Mouse (Mus musculus): ENCODE measurements around the gene Col4a3. TPM values are rescaled to one million over a fixed set of nuclear protein-coding genes. Genes with fewer than 3 reads are reported as not detected.

Col4a3 gene
- polyA plus RNA-seq, 1 experiment: 0.71 TPM

GRCm38 (mm10) chr1:82687931-82688330 lies 101.2 kb downstream of the Col4a3 start:
- no peak overlapping the region for H3K27ac ChIP-seq (replicated peaks; ENCODE audit: low read depth, low read length)
- H3K4me1 ChIP-seq (ENCODE audit: control insufficient read depth, insufficient read depth, insufficient read length, low read length): no peaks in the 10 kb centered on the region
- no peak overlapping the region for H3K4me3 ChIP-seq (ENCODE audit: insufficient read depth, low read depth, low read length)

GRCm38 (mm10) chr1:82695915-82696314 lies 109.2 kb downstream of the Col4a3 start:
- Histone ChIP-seq H3K27ac (replicated peaks; ENCODE audit: low read depth, low read length) (no peak overlapping the region), H3K4me3 (ENCODE audit: insufficient read depth, low read depth, low read length) (no peak overlapping the region), H3K4me1 (ENCODE audit: control insufficient read depth, insufficient read depth, insufficient read length, low read length) (no peaks in the 10 kb centered on the region)

GRCm38 (mm10) chr1:82717816-82718512 lies 131.2 kb downstream of the Col4a3 start:
- no peak overlapping the region for H3K4me3 ChIP-seq (ENCODE audit: insufficient read depth, low read depth, low read length)
- no peak overlapping the region for H3K27ac ChIP-seq (replicated peaks; ENCODE audit: low read depth, low read length)
- no peaks in the 10 kb centered on the region for H3K4me1 ChIP-seq (ENCODE audit: control insufficient read depth, insufficient read depth, insufficient read length, low read length)

- peak within 1 kb of the TSS; percentile 89 for H3K27ac ChIP-seq (replicated peaks; ENCODE audit: low read depth, low read length)
- peak within 1 kb of the TSS; percentile 92 for H3K4me3 ChIP-seq (ENCODE audit: insufficient read depth, low read depth, low read length)
- H3K4me1 ChIP-seq (ENCODE audit: control insufficient read depth, insufficient read depth, insufficient read length, low read length): no peaks in the 10 kb centered on the region
These were observed 137.8 kb downstream of the Col4a3 start, which contains the start of gene Mff for GRCm38 (mm10) chr1:82724339-82725025. Gene Mff, plus strand, starts transcription at chr1:82724890.

GRCm38 (mm10) chr1:82725026-82725874 lies 138.5 kb downstream of the Col4a3 start:
- H3K4me3 ChIP-seq (ENCODE audit: insufficient read depth, low read depth, low read length): peak overlapping the region; percentile 92
- H3K4me1 ChIP-seq (ENCODE audit: control insufficient read depth, insufficient read depth, insufficient read length, low read length): no peaks in the 10 kb centered on the region
- peak overlapping the region; percentile 89 for H3K27ac ChIP-seq (replicated peaks; ENCODE audit: low read depth, low read length)

- Histone ChIP-seq H3K4me1 (ENCODE audit: control insufficient read depth, insufficient read depth, insufficient read length, low read length) (no peaks in the 10 kb centered on the region), H3K27ac (replicated peaks; ENCODE audit: low read depth, low read length) (no peak overlapping the region), H3K4me3 (ENCODE audit: insufficient read depth, low read depth, low read length) (peak overlapping the region; percentile 92)
These were observed 139.1 kb downstream of the Col4a3 start for GRCm38 (mm10) chr1:82725875-82726185.

- H3K4me3 ChIP-seq (ENCODE audit: insufficient read depth, low read depth, low read length): no peak overlapping the region
- no peak overlapping the region for H3K27ac ChIP-seq (replicated peaks; ENCODE audit: low read depth, low read length)
- H3K4me1 ChIP-seq (ENCODE audit: control insufficient read depth, insufficient read depth, insufficient read length, low read length): no peaks in the 10 kb centered on the region
These were observed 139.8 kb downstream of the Col4a3 start for GRCm38 (mm10) chr1:82726482-82726881.

GRCm38 (mm10) chr1:82733357-82733756 lies 146.6 kb downstream of the Col4a3 start:
- Histone ChIP-seq H3K4me1 (ENCODE audit: control insufficient read depth, insufficient read depth, insufficient read length, low read length) (no peaks in the 10 kb centered on the region), H3K27ac (replicated peaks; ENCODE audit: low read depth, low read length) (no peak overlapping the region), H3K4me3 (ENCODE audit: insufficient read depth, low read depth, low read length) (no peak overlapping the region)

GRCm38 (mm10) chr1:82738066-82738465 lies 151.3 kb downstream of the Col4a3 start:
- Histone ChIP-seq H3K4me3 (ENCODE audit: insufficient read depth, low read depth, low read length) (no peak overlapping the region), H3K4me1 (ENCODE audit: control insufficient read depth, insufficient read depth, insufficient read length, low read length) (peaks cover 4% of the 10 kb centered on the region; the same call in 1 of the 2 replicates), H3K27ac (replicated peaks; ENCODE audit: low read depth, low read length) (no peak overlapping the region)

- no peak overlapping the region for H3K4me3 ChIP-seq (ENCODE audit: insufficient read depth, low read depth, low read length)
- no peak overlapping the region for H3K27ac ChIP-seq (replicated peaks; ENCODE audit: low read depth, low read length)
- peaks cover 4% of the 10 kb centered on the region; the same call in 1 of the 2 replicates for H3K4me1 ChIP-seq (ENCODE audit: control insufficient read depth, insufficient read depth, insufficient read length, low read length)
These were observed 154.8 kb downstream of the Col4a3 start for GRCm38 (mm10) chr1:82741539-82741938.

GRCm38 (mm10) chr1:82743962-82744361 lies 157.2 kb downstream of the Col4a3 start:
- H3K4me3 ChIP-seq (ENCODE audit: insufficient read depth, low read depth, low read length): no peak overlapping the region
- H3K27ac ChIP-seq (replicated peaks; ENCODE audit: low read depth, low read length): no peak overlapping the region
- peaks cover 4% of the 10 kb centered on the region; the same call in 1 of the 2 replicates for H3K4me1 ChIP-seq (ENCODE audit: control insufficient read depth, insufficient read depth, insufficient read length, low read length)

GRCm38 (mm10) chr1:82746408-82746807 lies 159.7 kb downstream of the Col4a3 start:
- Histone ChIP-seq H3K27ac (replicated peaks; ENCODE audit: low read depth, low read length) (no peak overlapping the region), H3K4me3 (ENCODE audit: insufficient read depth, low read depth, low read length) (no peak overlapping the region), H3K4me1 (ENCODE audit: control insufficient read depth, insufficient read depth, insufficient read length, low read length) (no peaks in the 10 kb centered on the region)

GRCm38 (mm10) chr1:82747714-82748452 lies 161.2 kb downstream of the Col4a3 start:
- no peak overlapping the region for H3K4me3 ChIP-seq (ENCODE audit: insufficient read depth, low read depth, low read length)
- H3K4me1 ChIP-seq (ENCODE audit: control insufficient read depth, insufficient read depth, insufficient read length, low read length): no peaks in the 10 kb centered on the region
- H3K27ac ChIP-seq (replicated peaks; ENCODE audit: low read depth, low read length): no peak overlapping the region

- Histone ChIP-seq H3K4me3 (ENCODE audit: insufficient read depth, low read depth, low read length) (no peak overlapping the region), H3K4me1 (ENCODE audit: control insufficient read depth, insufficient read depth, insufficient read length, low read length) (no peaks in the 10 kb centered on the region), H3K27ac (replicated peaks; ENCODE audit: low read depth, low read length) (no peak overlapping the region)
These were observed 172.8 kb downstream of the Col4a3 start for GRCm38 (mm10) chr1:82759520-82759919.
